Mouse (Mus musculus): ENCODE measurements around the gene Dusp8. TPM values are rescaled to one million over a fixed set of nuclear protein-coding genes. Genes with fewer than 3 reads are reported as not detected.
"Not testable (repeated sequence)": the region's sequence is repeated elsewhere in the genome, so short reads cannot be mapped to it uniquely, and the experiment has no call there.

The Dusp8 gene
- 0.24 and 0.28 TPM in 2 replicates for polyA plus RNA-seq (2012)

DNA sequence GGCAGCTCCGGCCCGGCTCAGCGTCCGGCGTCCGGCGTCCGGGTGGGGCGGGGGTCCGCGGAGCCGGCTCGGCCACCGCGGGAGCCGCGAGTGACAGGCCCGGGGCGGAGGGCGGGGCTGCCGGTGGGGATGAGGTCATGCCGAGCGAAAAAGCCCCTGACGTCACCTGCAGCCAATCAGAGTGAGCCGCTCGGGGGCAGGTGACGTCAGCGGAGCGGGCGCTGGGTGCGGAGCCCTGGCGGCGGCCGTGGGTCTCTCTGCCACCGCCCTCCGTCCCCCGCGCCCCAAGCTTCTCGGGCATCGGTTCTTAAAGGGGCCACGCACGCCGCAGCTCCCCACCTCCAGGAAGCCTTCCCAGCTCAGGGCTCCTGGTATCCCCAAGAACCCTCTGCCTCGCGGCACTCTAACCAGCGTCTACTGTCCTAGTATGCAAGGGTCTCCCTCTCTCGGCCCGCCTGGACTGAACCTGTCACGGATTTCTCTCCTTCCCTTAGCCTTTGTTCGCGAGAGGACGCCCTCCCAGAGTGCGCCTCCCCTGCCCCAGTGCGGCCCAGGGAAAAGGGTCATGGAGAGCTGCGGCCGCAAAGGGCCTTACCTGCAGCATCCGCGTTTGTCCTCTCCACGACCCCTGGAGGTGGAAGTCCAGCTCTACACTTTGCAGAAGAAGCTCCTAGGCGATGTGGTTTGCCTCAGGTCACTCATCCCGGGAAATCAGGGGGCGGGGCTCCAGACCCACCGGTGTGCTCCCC is at the start of gene Dusp8:
Dusp8 (minus strand) TSS at position 661 of the 749 bp plus-strand sequence.
- TF ChIP-seq GATA1 (IDR thresholded peaks at IDR 0.05; ENCODE audit: low read length), result no peak

DNA sequence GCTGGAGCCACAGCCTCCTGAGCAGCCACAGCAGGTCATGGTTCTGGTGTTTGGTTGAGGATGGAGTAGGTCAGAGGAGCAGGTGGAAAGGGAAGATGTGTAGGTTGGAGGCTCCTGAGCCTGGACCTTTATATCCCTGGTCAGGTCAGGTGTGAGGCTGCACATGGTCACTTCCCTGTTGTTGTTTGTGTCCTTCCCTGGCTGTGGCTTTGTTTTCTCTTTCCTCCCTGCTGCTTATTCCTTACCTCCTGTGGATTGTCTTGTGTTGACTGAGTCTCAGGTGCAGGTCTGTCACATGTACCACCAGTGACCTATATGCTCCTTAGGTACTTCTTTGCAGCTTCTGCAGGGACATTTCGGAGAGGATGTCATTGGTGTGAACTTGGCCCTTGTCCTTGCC is 48.9 kb upstream of the Dusp8 start, which contains the start of gene Gm45337:
Gm45337 (minus strand) TSS at position 101 of the 400 bp plus-strand sequence.
- TF ChIP-seq GATA1 (IDR thresholded peaks at IDR 0.05; ENCODE audit: low read length), result no peak

DNA sequence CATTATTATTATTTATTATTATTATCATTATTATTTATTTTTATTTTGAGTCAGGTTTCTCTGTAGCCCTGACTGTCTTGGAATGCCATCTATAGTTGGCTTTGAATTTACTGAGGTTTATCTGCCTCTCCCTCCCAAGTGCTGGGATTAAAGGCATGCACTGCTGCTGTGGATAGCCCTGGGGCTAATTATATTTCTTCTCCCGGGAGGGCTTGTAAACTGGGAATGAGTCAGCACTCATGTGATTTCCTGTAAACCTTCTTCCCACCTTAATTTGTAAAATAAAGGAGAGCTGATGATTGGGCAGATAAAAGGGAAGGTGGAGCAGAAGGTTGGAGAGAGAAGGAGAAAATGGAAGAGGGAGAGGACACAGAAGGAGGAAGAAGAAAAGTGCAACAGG is 45.1 kb upstream of the Dusp8 start:
- no peak for TF ChIP-seq GATA1 (IDR thresholded peaks at IDR 0.05; ENCODE audit: low read length)

DNA sequence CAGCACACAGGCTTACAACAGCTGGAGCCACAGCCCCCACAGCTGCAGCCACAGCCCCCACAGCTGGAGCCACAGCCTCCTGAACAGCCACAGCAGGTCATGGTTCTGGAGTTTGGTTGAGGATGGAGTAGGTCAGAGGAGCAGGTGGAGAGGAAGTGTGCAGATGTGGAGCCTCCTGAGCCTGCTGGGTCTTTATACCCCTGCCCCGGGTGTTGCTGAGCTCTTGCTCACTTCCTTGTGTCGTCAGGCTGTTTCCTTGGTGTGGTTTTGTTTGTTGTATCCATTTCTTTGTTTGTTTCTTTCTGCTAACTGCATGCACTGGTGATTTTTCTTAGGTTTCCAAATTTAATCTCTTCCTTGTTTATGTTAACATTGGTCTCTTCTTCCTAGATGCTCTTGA is 40.3 kb upstream of the Dusp8 start, which contains the start of gene Gm39115:
Gm39115 (minus strand) TSS at position 101 of the 400 bp plus-strand sequence.
- not testable (repeated sequence) for TF ChIP-seq GATA1 (IDR thresholded peaks at IDR 0.05; ENCODE audit: low read length)

DNA sequence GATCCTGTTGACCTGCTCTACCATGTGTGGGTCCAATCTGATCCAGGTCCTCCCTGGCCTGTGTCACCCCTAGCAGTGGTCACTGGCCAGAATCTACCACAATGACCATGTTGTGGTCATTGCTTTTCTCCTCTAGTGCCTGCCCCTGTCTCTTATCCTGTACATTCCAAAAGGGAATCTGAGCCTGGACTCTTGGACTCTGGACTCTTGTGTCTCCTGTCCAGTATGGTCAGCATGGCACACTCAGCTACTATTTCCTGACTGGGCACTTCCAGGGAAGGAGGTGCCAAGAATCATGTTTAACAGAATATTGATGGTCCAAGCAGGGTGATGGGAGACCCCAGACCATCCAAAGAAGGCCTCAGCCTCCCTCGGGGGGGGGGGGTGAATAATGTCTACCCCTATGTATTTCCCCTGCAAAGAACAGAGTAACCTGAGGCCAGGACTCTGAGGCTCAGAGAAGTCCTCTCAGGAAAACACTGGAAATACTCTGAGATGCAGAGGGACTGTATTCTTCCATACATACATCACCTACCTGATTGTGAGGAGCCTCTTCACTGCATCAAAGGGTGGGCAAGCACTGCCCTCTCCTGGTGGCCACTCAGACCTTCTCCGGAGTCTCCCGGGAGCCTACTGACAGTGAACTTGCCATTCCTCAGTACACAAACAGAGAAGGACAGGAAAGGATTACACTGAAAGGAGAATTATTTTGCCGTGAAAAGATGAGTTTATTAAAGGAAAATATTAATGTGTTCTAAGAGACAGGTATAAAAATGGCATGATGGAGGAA is 38.8 kb upstream of the Dusp8 start:
- no peak for TF ChIP-seq GATA1 (IDR thresholded peaks at IDR 0.05; ENCODE audit: low read length)

DNA sequence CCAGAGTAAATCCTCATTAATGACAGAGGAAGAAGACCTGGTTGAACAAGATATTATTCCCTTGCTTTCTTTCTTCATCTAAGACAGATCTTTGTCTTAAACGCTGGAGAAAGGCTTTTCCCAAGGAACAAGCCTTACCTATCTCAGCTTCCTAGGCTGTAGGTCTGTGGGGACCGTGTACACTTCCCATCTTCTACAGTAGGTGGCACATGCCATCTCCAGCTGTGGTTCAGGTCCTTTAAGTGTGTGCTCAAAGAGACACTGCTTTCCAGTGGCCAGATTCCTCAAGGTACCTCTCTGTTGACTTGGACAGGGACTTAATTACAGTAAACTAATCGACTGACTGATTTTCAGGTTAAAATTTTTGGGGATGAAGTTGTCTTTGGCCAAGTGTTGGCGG is 33.2 kb upstream of the Dusp8 start:
- no peak for TF ChIP-seq GATA1 (IDR thresholded peaks at IDR 0.05; ENCODE audit: low read length)

DNA sequence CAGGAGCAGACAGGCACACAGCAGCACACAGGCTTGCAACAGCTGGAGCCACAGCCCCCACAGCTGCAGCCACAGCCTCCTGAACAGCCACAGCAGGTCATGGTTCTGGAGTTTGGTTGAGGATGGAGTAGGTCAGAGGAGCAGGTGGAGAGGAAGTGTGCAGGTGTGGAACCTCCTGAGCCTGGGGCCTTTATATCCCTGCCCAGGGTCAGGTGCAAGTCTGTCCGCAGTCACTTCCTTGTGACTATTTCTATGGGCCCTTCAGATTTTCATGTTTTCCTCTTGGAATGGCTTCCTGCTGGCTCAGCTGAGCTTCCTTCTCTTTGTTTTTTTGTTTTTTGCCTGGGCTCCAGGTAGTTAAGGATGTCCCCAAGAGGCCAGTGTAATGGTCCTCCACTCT is 25.0 kb upstream of the Dusp8 start, which contains the start of gene Gm45618:
Gm45618 (minus strand) TSS at position 101 of the 400 bp plus-strand sequence.
- TF ChIP-seq GATA1 (IDR thresholded peaks at IDR 0.05; ENCODE audit: low read length), result not testable (repeated sequence)

DNA sequence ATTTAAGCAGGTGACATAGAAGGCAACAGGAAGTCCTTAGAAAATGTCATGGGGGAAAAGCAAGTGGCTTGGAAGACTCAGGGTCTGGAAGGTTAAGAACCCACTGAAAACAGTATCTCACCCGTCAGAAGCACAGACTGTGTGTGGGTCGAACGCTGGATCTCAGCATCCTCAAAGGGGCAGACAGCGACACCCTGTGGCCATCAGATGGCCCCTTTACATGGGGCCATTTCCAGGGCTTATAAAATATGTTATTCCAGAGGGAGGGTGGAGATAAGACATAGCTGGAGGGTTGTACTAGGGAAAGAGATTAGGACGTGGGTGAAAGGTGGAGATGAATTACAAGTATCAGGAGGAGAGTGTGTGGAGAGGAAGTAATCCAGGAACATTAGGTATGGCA is 24.0 kb upstream of the Dusp8 start:
- TF ChIP-seq GATA1 (IDR thresholded peaks at IDR 0.05; ENCODE audit: low read length), result no peak

DNA sequence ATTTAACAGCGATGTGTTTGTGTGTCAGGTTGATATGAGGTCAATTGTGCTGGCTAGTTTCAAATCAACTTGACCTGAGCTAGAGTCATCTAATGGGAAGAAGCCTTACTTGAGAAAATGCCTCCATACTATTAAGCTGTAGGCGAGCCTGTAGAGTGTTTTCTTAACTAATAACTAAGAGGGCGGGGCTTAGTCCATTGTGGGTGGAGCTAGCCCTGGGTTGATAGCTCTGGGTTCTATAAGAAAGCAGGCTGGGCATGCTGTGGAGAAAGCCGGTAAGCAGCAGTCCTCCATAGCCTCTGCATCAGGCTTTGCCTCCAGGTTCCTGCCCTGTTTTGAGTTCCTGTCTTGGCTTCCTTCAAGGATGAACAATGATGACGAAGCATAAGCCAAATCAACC is 9.1 kb upstream of the Dusp8 start:
- TF ChIP-seq GATA1 (IDR thresholded peaks at IDR 0.05; ENCODE audit: low read length), result no peak

DNA sequence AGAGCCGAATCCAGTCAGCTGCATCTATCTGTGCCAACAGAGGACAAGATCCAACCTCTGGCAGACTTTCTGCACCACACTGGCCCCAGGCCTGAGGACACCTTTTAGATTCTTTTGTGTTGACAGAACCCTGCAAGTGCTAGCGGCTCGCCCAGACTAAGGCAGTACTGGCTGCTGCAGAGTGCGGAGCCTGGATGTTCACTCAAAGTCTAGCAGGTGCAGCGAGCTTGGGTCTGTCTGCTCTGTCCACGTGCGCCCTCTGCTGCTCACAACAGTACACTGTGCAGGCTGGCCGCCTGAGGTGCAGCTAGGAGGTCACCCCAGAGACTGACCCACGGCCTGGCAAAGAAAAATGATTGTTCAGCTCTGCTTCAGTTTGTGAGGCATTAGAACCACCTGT is 2.1 kb upstream of the Dusp8 start:
- TF ChIP-seq GATA1 (IDR thresholded peaks at IDR 0.05; ENCODE audit: low read length), result no peak

DNA sequence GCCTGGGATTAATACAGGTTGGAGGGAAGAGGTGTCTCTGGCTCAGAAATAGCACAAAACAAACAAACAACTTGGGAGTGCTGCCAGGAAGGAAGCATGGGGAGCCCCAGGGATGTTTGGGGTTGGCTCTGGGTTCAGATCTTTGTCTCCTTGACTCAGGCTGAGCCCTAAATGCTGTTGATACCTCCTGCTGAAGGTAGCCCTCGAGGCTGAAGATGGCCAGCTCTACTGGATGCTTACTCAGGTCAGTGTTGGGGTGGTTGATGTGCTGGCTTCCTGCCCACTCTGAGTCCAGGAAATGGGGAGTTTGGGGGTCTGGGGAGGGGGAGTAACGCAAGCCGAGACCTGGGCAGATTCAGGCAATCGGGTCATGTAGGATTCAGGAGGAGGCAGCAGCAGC is 1.1 kb upstream of the Dusp8 start:
- TF ChIP-seq GATA1 (IDR thresholded peaks at IDR 0.05; ENCODE audit: low read length), result no peak

DNA sequence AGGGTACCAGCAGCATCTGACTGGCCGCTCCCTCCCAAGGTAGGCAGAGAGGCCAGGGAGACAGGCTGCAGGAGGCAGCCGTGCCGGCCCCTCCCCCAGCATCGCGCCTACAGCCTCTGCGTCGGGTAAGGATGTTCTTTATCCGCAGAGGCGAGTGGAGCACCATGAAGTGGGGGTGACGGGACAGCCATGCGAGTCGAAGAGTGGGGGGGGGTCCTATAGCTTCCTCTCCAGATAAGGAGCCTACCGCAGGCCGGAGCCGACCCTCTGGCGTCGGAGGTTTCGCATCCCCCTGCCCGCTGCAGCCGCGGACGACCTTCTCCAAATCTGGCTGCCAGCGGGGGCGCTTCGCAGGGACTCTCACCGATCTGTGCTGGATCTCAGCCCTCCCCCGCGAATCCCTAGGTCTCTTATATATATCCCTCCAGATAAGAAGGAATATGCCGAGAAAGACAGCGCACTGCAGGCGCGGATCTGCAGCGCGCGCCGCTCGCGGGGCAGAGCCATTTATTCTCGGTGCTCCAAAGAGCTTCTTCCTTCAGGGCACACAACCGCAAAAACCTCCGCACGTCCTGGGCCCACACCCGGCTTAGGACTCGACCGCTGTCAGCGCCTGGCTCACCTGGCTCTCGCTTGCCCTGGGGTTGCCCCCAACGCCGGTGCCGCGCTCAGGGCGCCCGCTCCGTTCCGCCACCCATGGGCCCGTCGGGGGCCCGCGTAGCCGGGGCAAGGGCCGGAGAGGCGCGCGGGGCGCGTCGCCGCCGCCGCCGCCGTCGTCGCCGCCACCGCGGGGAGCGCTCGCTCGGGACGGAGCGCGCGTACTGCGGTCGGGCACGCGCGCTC is 1.1 kb downstream of the Dusp8 start:
- TF ChIP-seq GATA1 (IDR thresholded peaks at IDR 0.05; ENCODE audit: low read length), result no peak

DNA sequence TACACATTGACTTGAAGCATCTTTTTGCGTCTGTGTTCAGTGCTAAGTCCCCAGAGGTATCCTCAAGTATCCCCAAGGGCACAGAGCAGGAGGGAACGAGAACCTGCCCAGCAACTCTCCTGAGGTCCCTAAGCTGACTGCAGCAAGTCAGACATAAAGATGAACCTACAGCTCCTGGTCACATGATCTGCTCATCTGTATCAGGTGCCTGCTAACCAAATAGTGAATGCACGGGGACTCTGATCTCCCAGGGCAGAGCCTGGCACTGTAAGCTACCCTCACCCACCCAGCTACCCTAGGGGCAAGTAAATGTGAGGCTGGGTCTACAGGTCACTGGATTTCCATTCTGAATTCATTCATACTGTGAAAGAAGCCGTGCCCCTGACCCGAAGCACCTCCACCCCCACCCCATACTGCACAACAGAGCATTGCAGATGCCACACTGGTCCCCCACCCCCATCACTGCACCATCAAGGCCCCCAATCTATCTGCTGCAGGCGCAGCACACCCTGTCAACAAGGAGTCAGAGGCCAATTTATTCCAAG is 1.9 kb downstream of the Dusp8 start:
- no peak for TF ChIP-seq GATA1 (IDR thresholded peaks at IDR 0.05; ENCODE audit: low read length)

DNA sequence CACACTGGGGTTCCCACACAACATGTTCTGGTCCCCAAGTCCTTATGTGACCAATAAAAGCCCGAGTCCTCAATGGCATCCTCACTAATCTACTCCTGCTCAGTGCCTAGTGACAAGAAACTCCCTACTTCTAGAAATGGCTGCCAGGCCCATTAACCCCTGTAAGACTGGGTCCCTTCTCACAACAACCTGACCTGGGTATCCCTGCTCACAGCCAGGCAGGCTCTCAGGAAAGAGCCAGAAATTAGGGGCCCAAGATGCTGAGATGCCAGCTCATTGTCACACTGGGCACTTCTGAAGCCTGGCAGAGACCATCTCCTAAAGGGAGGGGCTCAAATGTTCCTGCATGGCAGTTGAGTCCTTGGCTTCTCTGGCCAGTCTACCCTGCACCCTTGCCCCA is 2.7 kb downstream of the Dusp8 start:
- no peak for TF ChIP-seq GATA1 (IDR thresholded peaks at IDR 0.05; ENCODE audit: low read length)

DNA sequence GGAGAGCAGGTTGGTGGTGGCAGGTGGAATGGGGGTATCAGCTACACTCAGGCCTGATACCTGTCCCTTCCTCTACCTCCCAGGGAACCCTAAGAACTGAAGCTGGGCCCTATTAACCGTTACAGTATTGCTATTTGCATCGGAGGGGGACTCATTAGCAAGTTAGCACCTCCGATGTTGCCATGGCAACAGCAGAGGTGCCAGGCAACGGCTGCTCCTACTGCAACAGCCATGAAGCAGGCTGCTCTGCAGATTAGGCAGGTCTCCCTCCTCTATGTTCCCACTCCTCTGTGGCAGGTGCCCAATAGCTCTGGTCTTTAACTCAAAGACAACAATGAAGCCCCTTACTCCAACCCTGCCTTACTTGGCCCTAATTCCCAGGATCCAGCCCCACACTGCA is 3.8 kb downstream of the Dusp8 start:
- no peak for TF ChIP-seq GATA1 (IDR thresholded peaks at IDR 0.05; ENCODE audit: low read length)

Data from G1E-ER4 (cell line).